Mouse (Mus musculus): Measurements from ENCODE around the gene Col7a1. TPM values are rescaled to one million over a fixed set of nuclear protein-coding genes. Genes with fewer than 3 reads are reported as not detected.

Gene Col7a1
- 24.6 and 26.0 TPM in 2 replicates for polyA plus RNA-seq (2015; fragmentation: Nextera tagmentation; extraction: Ambion mirVana)

- peak within 1 kb of the TSS; percentile 41 for H3K4me3 ChIP-seq
- WGBS: 7% methylated on average over 15 of the region's 15 CpGs
- H3K9ac ChIP-seq: peak within 1 kb of the TSS; percentile 68
- H3K27ac ChIP-seq: peak within 1 kb of the TSS; percentile 44; the same call in 1 of the 2 replicates
- peaks cover 11% of the 10 kb centered on the region for H3K27me3 ChIP-seq
- H3K4me1 ChIP-seq: peaks cover 56% of the 10 kb centered on the region
- no peak for ATAC-seq (ENCODE audit: insufficient number of reproducible peaks, insufficient read depth, low FRiP score, low TSS enrichment, low read depth)
- H3K4me2 ChIP-seq: peak within 1 kb of the TSS; percentile 59
- H3K36me3 ChIP-seq: peaks cover 33% of the 10 kb centered on the region
- no peaks in the 10 kb centered on the region for H3K9me3 ChIP-seq
Observed at GRCm38 (mm10) chr9:108953081-108953636, at the start of gene Col7a1. Gene Col7a1 (plus strand): TSS chr9:108953586.

- Histone ChIP-seq H3K9me3 (no peaks in the 10 kb centered on the region), H3K4me2 (no peak overlapping the region), H3K9ac (no peak overlapping the region), H3K36me3 (no peaks in the 10 kb centered on the region; the same call in 1 of the 2 replicates), H3K4me1 (no peaks in the 10 kb centered on the region), H3K27ac (no peak overlapping the region), H3K27me3 (no peaks in the 10 kb centered on the region), H3K4me3 (no peak overlapping the region)
- ATAC-seq (ENCODE audit: insufficient number of reproducible peaks, insufficient read depth, low FRiP score, low TSS enrichment, low read depth): no peak
- WGBS: 40% methylated on average over 6 of the region's 6 CpGs
Observed at GRCm38 (mm10) chr9:108912308-108912707, 41.1 kb upstream of the Col7a1 start.

GRCm38 (mm10) chr9:108913161-108913560, 40.2 kb upstream of the Col7a1 start:
- 85% methylated on average over 7 of the region's 7 CpGs for WGBS

GRCm38 (mm10) chr9:108913621-108914020, 39.8 kb upstream of the Col7a1 start:
- ATAC-seq (ENCODE audit: insufficient number of reproducible peaks, insufficient read depth, low FRiP score, low TSS enrichment, low read depth): no peak
- Histone ChIP-seq H3K4me2 (no peak overlapping the region), H3K27ac (no peak overlapping the region), H3K9me3 (no peaks in the 10 kb centered on the region), H3K4me3 (no peak overlapping the region), H3K36me3 (no peaks in the 10 kb centered on the region; the same call in 1 of the 2 replicates), H3K9ac (no peak overlapping the region), H3K27me3 (no peaks in the 10 kb centered on the region), H3K4me1 (no peaks in the 10 kb centered on the region)
- 78% methylated on average over 10 of the region's 10 CpGs for WGBS

More at GRCm38 (mm10) chr9:108913161-108913560, 40.2 kb upstream of the Col7a1 start:
- H3K27ac ChIP-seq: no peak overlapping the region
- H3K4me1 ChIP-seq: no peaks in the 10 kb centered on the region
- no peaks in the 10 kb centered on the region for H3K9me3 ChIP-seq
- no peak overlapping the region for H3K9ac ChIP-seq
- H3K4me3 ChIP-seq: no peak overlapping the region
- H3K4me2 ChIP-seq: no peak overlapping the region
- no peak for ATAC-seq (ENCODE audit: insufficient number of reproducible peaks, insufficient read depth, low FRiP score, low TSS enrichment, low read depth)
- H3K36me3 ChIP-seq: no peaks in the 10 kb centered on the region; the same call in 1 of the 2 replicates
- H3K27me3 ChIP-seq: no peaks in the 10 kb centered on the region

- Histone ChIP-seq H3K9me3 (no peaks in the 10 kb centered on the region), H3K4me1 (no peaks in the 10 kb centered on the region), H3K4me2 (no peak within 1 kb of the TSS), H3K36me3 (no peaks in the 10 kb centered on the region; the same call in 1 of the 2 replicates), H3K27me3 (no peaks in the 10 kb centered on the region), H3K27ac (no peak within 1 kb of the TSS), H3K4me3 (no peak within 1 kb of the TSS), H3K9ac (peak within 1 kb of the TSS; percentile 22; the same call in 1 of the 2 replicates)
- no peak for ATAC-seq (ENCODE audit: insufficient number of reproducible peaks, insufficient read depth, low FRiP score, low TSS enrichment, low read depth)
- WGBS: 82% methylated on average over 6 of the region's 6 CpGs
Observed at GRCm38 (mm10) chr9:108914491-108914890, 38.9 kb upstream of the Col7a1 start, which contains the start of gene Tmem89. Gene Tmem89 (plus strand): TSS chr9:108914619.

- no peaks in the 10 kb centered on the region for H3K36me3 ChIP-seq
Observed at GRCm38 (mm10) chr9:108925897-108926296, 27.5 kb upstream of the Col7a1 start.

GRCm38 (mm10) chr9:108928424-108928823, 25.0 kb upstream of the Col7a1 start:
- H3K9ac ChIP-seq: no peak overlapping the region
- no peaks in the 10 kb centered on the region for H3K36me3 ChIP-seq
- no peak overlapping the region for H3K27ac ChIP-seq
- no peak overlapping the region for H3K4me2 ChIP-seq
- no peaks in the 10 kb centered on the region for H3K4me1 ChIP-seq
- no peak overlapping the region for H3K4me3 ChIP-seq
- no peak for ATAC-seq (ENCODE audit: insufficient number of reproducible peaks, insufficient read depth, low FRiP score, low TSS enrichment, low read depth)
- H3K9me3 ChIP-seq: no peaks in the 10 kb centered on the region
- no peaks in the 10 kb centered on the region for H3K27me3 ChIP-seq
- WGBS: 85% methylated on average over 3 of the region's 3 CpGs

More at GRCm38 (mm10) chr9:108925897-108926296, 27.5 kb upstream of the Col7a1 start:
- Histone ChIP-seq H3K4me2 (no peak overlapping the region), H3K4me1 (no peaks in the 10 kb centered on the region), H3K27me3 (no peaks in the 10 kb centered on the region), H3K9ac (no peak overlapping the region), H3K4me3 (no peak overlapping the region), H3K9me3 (no peaks in the 10 kb centered on the region), H3K27ac (no peak overlapping the region)
- 68% methylated on average over 8 of the region's 8 CpGs for WGBS
- ATAC-seq (ENCODE audit: insufficient number of reproducible peaks, insufficient read depth, low FRiP score, low TSS enrichment, low read depth): no peak

GRCm38 (mm10) chr9:108935991-108936390, 17.4 kb upstream of the Col7a1 start:
- no peaks in the 10 kb centered on the region for H3K9me3 ChIP-seq
- no peak overlapping the region for H3K27ac ChIP-seq
- peak overlapping the region; percentile 94; the same call in 1 of the 2 replicates for H3K9ac ChIP-seq
- peaks cover 4% of the 10 kb centered on the region for H3K4me1 ChIP-seq
- H3K36me3 ChIP-seq: peaks cover 29% of the 10 kb centered on the region
- WGBS: 7% methylated on average over 3 of the region's 3 CpGs
- H3K27me3 ChIP-seq: no peaks in the 10 kb centered on the region
- H3K4me2 ChIP-seq: peak overlapping the region; percentile 83
- peak overlapping the region; percentile 99; the same call in 1 of the 2 replicates for H3K4me3 ChIP-seq
- no peak for ATAC-seq (ENCODE audit: insufficient number of reproducible peaks, insufficient read depth, low FRiP score, low TSS enrichment, low read depth)

- H3K9me3 ChIP-seq: no peaks in the 10 kb centered on the region
- 1% methylated on average over 57 of the region's 58 CpGs for WGBS
- peaks cover 36% of the 10 kb centered on the region for H3K36me3 ChIP-seq
- peak; percentile 65 for ATAC-seq (ENCODE audit: insufficient number of reproducible peaks, insufficient read depth, low FRiP score, low TSS enrichment, low read depth)
- no peaks in the 10 kb centered on the region for H3K27me3 ChIP-seq
- peak within 1 kb of the TSS; percentile 94 for H3K9ac ChIP-seq
- H3K4me1 ChIP-seq: peaks cover 4% of the 10 kb centered on the region
- peak within 1 kb of the TSS; percentile 60; the same call in 1 of the 2 replicates for H3K27ac ChIP-seq
- peak within 1 kb of the TSS; percentile 99 for H3K4me3 ChIP-seq
- H3K4me2 ChIP-seq: peak within 1 kb of the TSS; percentile 83
Observed at GRCm38 (mm10) chr9:108936418-108937364, 16.7 kb upstream of the Col7a1 start, which contains the start of gene Uqcrc1. Gene Uqcrc1 (plus strand): TSS chr9:108936633.

GRCm38 (mm10) chr9:108945111-108945510, 8.3 kb upstream of the Col7a1 start:
- Histone ChIP-seq H3K4me2 (no peak overlapping the region), H3K4me1 (peaks cover 30% of the 10 kb centered on the region), H3K4me3 (no peak overlapping the region), H3K9me3 (no peaks in the 10 kb centered on the region), H3K27ac (no peak overlapping the region), H3K27me3 (no peaks in the 10 kb centered on the region), H3K9ac (no peak overlapping the region), H3K36me3 (peaks cover 94% of the 10 kb centered on the region)
- WGBS: 73% methylated on average over 9 of the region's 9 CpGs
- ATAC-seq (ENCODE audit: insufficient number of reproducible peaks, insufficient read depth, low FRiP score, low TSS enrichment, low read depth): no peak

- 86% methylated on average over 5 of the region's 5 CpGs for WGBS
- no peak overlapping the region for H3K9ac ChIP-seq
Observed at GRCm38 (mm10) chr9:108945608-108946007, 7.8 kb upstream of the Col7a1 start.

More at GRCm38 (mm10) chr9:108945608-108946007, 7.8 kb upstream of the Col7a1 start:
- Histone ChIP-seq H3K9me3 (no peaks in the 10 kb centered on the region), H3K4me3 (no peak overlapping the region), H3K36me3 (peaks cover 94% of the 10 kb centered on the region), H3K27ac (no peak overlapping the region), H3K4me2 (no peak overlapping the region), H3K4me1 (peaks cover 35% of the 10 kb centered on the region), H3K27me3 (no peaks in the 10 kb centered on the region)
- ATAC-seq (ENCODE audit: insufficient number of reproducible peaks, insufficient read depth, low FRiP score, low TSS enrichment, low read depth): no peak
